Mouse (Mus musculus) liver, embryonic 12.5 days (tissue): ENCODE data around the gene Pdzk1ip1. TPM values are rescaled to one million over a fixed set of nuclear protein-coding genes. Genes with fewer than 3 reads are reported as not detected.

Experiments
- ATAC-seq: fragments of 200-750 bp; cut with Nextera tagmentation; 2 replicates; pipeline ENCODE4 v1.8.0; 2017; ENCODE audit warnings: moderate number of reproducible peaks, mild to moderate bottlenecking, moderate library complexity
- H3K27ac ChIP-seq: fragments of 300-500 bp; sonication (generic); 2 replicates; pipeline ENCODE4 v1.5.1; 2016; ENCODE audit warnings: mild to moderate bottlenecking
- H3K27me3 ChIP-seq: fragments of 300-500 bp; sonication (generic); replicated peaks from 2 replicates; pipeline ENCODE4 v1.6.1; 2016; ENCODE audit warnings: mild to moderate bottlenecking, moderate library complexity
- H3K36me3 ChIP-seq: fragments of 300-500 bp; sonication (generic); 2 replicates; pipeline ENCODE4 v1.6.1; 2016; ENCODE audit warnings: mild to moderate bottlenecking, moderate library complexity
- H3K4me1 ChIP-seq: fragments of 300-500 bp; sonication (generic); 2 replicates; pipeline ENCODE4 v1.6.1; 2016
- H3K4me2 ChIP-seq: fragments of 300-500 bp; sonication (generic); 2 replicates; pipeline ENCODE4 v1.6.1; 2016; ENCODE audit warnings: mild to moderate bottlenecking, moderate library complexity
- H3K4me3 ChIP-seq: fragments of 300-500 bp; sonication (generic); 2 replicates; pipeline ENCODE4 v1.5.1; 2016; ENCODE audit warnings: mild to moderate bottlenecking, moderate library complexity
- H3K9ac ChIP-seq: fragments of 300-500 bp; sonication (generic); 2 replicates; pipeline ENCODE4 v1.6.1; 2016; ENCODE audit warnings: mild to moderate bottlenecking, moderate library complexity
- H3K9me3 ChIP-seq: fragments of 300-500 bp; sonication (generic); replicated peaks from 2 replicates; pipeline ENCODE4 v1.6.1; 2016; ENCODE audit warnings: mild to moderate bottlenecking, moderate library complexity
- WGBS: fragments of 180-500 bp; shearing (Covaris S2); methylation state at CpG from one replicate; pipeline ENCODE4 v1.1.7; 2016; ENCODE audit not compliant: insufficient replicate concordance; 5-methylcytosine and 5-hydroxymethylcytosine counted together
- polyA plus RNA-seq: library from polyadenylated mRNA; unstranded; fragments of >200 nt; fragmentation: Nextera tagmentation; extraction: Ambion mirVana; gene quantifications from 2 replicates; pipeline ENCODE4 v1.2.1, GENCODE M21; 2016

Gene Pdzk1ip1
- polyA plus RNA-seq, 1 experiment from 2014 or later, result 30.2 TPM

DNA sequence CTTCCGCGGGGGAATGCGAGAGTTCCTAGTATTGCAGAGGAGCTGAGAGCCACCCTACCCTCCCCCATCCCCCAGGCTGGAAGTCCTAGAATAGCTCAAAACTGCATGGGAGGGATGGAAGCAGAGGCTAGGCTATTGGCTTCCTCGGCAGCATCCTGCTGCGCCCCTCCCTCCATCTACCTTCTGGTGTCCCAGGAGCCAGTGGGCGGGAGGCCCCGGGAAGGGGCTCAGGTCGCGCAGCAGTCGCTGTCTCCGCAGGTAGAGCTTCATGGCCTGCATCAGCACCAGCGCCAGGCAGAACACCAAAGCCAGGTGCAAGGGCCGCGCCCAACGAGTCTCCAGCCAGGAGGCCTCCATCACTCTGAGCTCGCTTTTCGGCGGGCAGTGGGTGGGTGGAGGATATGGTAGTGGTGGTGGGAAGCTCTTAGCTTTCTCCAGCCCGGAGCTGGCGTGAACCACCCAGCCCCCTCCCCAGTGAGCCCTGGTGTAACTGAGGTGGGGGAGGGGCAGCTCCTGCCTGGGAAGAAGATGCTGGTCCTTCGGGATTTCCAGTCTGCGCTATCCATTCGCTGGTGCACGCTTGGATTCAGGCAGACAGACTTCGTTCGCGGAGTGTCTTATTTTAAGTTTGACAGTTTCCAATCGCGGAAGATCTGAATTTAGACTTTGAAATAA, 45.2 kb downstream of the Pdzk1ip1 start, which contains the start of gene Cyp4x1:
Cyp4x1 (minus strand) TSS at position 661 of the 675 bp plus-strand sequence.
- Histone ChIP-seq H3K4me1 (peaks cover 12% of the 10 kb centered on the region; the same call in 1 of the 2 replicates), H3K27ac (0 out of 2 replicates have a peak within 1 kb of the TSS, but pooled peaks have one; percentile 20), H3K4me2 (peak within 1 kb of the TSS; percentile 34), H3K27me3 (peaks cover 25% of the 10 kb centered on the region), H3K9ac (no peak within 1 kb of the TSS), H3K4me3 (no peak within 1 kb of the TSS; the same call in 1 of the 2 replicates), H3K9me3 (no peaks in the 10 kb centered on the region), H3K36me3 (no peaks in the 10 kb centered on the region)
- ATAC-seq, result 0 out of 2 replicates have a peak, but pooled peaks have one; percentile 37
- 4% methylated on average over 29 of the region's 29 CpGs for WGBS

GRCm38 (mm10) chr4:115134296-115134630, 45.8 kb downstream of the Pdzk1ip1 start:
- no peak overlapping the region for H3K4me2 ChIP-seq
- H3K9me3 ChIP-seq, result no peaks in the 10 kb centered on the region
- 22% methylated on average over 7 of the region's 7 CpGs for WGBS
- no peaks in the 10 kb centered on the region for H3K36me3 ChIP-seq
- no peak for ATAC-seq
- no peak overlapping the region for H3K27ac ChIP-seq
- H3K4me1 ChIP-seq, result peaks cover 12% of the 10 kb centered on the region; the same call in 1 of the 2 replicates
- no peak overlapping the region for H3K4me3 ChIP-seq
- H3K9ac ChIP-seq, result no peak overlapping the region
- H3K27me3 ChIP-seq, result peaks cover 25% of the 10 kb centered on the region

Other genes starting within 250 kb of the Pdzk1ip1 start
- 0.11 and 0.16 TPM in 2 replicates for gene Foxd2, start 179.8 kb upstream of the Pdzk1ip1 start, polyA plus RNA-seq
- not detected in 2 replicates for gene Foxe3, start 162.7 kb upstream of the Pdzk1ip1 start, polyA plus RNA-seq
- gene Cmpk1, start 101.5 kb upstream of the Pdzk1ip1 start, polyA plus RNA-seq, result 71.5 and 75.6 TPM in 2 replicates
- gene Stil, start 88.5 kb upstream of the Pdzk1ip1 start, polyA plus RNA-seq, result 14.2 and 16.2 TPM in 2 replicates
- gene Tal1, start 32.3 kb upstream of the Pdzk1ip1 start, polyA plus RNA-seq, result 57.1 and 58.7 TPM in 2 replicates
- gene Cyp4x1, start 45.6 kb downstream of the Pdzk1ip1 start, polyA plus RNA-seq, result 0.08 and 0.14 TPM in 2 replicates
- gene Cyp4a29, start 153.4 kb downstream of the Pdzk1ip1 start, polyA plus RNA-seq, result not detected in 2 replicates
- not detected in 2 replicates for gene Cyp4a12a, start 210.3 kb downstream of the Pdzk1ip1 start, polyA plus RNA-seq